Mouse (Mus musculus) ovary, postnatal 14 days (tissue): ENCODE results near the gene Akap7.

Source experiments
- DNase-seq: peaks from one replicate; pipeline ENCODE4 v3.0.0; 2022; ENCODE audit warnings: low spot score

The Akap7 gene

DNA sequence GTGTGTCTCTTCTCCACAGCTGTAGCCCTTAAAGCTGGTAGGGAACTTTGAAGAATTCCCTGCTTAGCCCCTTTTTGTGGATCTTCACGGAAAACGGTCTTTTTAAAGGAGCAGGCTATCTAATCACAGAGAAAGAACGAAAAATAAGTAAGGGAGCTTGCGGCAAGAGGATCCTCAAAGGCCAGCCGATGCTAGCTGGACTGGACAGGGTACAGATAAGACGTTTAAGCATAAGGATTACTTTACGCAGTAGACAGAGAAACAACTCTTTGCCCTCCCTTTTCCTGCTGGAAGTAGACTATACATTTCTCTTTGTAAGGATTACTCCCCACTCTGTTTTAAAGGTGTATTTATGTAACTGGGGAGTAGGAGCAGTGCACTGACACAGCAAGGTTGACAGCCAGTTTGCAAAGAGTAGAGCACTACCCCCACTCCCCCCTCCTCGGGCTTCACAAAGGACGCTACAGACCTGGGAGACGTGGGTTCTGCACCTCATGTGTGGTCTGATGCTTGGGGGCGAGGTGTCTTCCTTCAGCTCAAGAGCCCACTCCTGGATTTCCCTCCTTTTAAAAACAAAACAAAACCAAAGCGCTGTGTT, 9.9 kb downstream of the Akap7 start:
- no peak for DNase-seq

DNA sequence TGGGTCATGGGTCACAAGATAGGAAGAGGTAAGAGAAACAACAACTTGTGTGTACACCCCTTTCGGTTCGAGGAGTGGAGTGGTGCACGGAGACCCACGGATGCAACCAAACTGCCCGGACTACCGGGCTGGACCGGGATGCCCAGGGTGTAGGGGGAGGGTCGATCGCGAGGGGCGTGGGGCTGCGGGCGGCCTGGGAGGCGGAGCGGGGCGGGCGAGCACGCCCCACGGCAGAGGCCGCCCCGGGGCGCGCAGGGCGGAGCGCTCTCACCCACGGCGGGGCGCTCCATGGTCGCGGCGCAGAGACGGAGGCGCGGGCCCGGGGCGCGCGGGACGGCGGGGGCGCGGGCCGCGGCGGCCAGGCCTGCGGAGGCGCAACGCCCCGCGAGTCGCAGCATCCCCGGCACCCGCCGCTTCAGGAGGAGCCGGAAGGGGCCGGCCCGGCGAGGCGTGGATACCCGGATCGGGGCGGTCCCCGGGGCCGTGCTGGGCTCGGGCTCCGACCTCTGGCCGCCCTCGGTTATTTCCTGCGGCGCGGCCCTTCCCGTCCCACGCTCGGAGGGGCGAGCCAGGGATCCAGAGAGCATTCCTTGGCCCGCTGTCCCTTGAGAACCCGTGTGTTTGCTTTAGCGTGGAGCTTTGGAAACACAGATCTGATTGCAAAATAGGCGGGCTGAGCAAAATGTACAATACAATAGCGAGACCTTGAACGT, 10.9 kb downstream of the Akap7 start:
- peak; percentile 86 for DNase-seq

DNA sequence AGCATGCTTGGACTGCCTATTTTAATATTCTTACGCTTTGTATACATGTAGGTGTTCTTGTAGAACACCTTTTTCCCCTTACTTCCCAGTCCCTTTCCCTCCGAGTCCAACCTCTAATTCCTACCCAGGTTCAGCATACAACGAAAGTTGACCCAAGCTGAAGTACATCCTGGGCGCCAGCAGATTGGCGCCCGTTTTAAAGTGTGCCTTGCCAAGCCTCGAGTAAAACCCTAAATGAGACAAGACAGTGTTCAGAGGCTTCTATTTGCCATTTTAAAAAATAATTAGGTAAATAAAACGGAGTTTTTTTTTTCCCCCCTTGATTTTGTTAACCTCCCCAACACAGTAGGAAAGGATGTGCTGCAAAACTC, 11.4 kb downstream of the Akap7 start:
- no peak for DNase-seq

DNA sequence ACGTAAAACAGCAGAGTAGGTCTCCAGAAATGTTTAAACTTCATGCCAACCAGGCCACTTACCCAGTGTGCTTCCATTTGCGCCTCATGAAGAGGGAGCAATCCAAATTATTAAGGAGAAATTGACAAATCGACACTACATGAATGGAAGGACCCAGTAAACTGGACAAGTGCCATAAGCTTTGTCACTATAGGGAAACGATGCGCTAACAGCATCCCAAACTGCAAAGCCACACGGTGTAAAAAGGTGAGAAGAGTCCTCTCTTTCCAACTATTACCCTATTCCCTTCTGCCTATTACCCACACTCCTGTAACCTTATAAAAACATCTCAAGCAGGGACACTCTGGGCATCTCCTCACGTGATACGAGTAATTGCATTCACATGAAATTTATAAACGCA, 11.8 kb downstream of the Akap7 start:
- no peak for DNase-seq

DNA sequence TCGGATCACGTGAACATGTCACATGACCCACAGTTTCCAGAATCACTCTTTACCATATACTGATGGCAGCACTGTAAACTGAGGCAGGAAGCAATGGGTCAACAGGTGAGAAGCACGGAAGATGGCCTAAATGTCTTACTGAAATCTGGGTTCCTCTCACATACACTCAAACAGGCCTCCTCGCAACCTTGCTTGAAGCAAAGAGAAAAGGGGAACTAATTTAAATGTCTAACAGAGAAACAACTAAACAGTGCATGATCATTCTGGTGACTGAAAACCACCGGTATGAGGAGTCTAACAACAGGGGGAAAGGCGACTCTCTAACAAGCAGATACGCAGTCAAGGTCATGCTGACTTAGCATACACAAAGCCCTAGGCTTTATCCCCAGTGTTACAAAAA, 12.7 kb downstream of the Akap7 start:
- no peak for DNase-seq

DNA sequence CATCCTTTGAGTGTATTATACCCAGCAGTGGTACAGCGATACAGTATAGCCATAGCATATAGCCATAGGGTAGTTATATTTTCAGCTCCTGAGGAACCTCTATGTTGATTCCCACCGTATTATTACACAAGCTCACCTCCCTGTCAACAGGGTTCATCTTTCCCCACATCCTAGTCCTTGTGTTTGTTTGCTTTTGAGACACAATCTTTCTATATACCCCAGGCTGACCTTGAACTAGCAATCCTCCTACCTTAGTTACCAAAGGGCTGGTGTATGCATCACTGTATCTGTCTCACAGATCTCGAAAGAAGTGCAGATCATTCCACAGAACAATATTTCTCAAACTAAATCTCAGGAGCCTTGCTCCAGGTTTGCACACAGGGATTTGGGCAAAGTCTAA, 13.9 kb downstream of the Akap7 start:
- DNase-seq, result no peak

DNA sequence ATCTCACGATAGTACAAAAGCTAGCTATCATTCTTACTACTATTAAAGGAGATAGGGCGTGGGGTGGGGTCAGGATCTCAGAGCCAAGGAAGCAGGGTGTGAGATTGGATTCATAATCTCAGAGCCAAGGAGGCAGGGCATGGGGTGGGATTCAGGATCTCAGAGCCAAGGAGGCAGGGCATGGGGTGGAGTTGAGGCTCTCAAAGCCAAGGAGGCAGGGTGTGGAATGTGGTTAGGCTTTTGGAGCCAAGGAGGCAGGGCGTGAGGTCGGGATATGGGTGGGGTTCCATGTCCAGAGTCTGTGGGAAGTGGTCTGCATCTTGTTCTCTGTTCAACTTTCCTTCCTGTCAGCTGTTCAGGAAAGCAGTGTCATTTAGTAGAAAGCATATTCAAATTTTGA, 16.6 kb downstream of the Akap7 start:
- DNase-seq, result no peak

DNA sequence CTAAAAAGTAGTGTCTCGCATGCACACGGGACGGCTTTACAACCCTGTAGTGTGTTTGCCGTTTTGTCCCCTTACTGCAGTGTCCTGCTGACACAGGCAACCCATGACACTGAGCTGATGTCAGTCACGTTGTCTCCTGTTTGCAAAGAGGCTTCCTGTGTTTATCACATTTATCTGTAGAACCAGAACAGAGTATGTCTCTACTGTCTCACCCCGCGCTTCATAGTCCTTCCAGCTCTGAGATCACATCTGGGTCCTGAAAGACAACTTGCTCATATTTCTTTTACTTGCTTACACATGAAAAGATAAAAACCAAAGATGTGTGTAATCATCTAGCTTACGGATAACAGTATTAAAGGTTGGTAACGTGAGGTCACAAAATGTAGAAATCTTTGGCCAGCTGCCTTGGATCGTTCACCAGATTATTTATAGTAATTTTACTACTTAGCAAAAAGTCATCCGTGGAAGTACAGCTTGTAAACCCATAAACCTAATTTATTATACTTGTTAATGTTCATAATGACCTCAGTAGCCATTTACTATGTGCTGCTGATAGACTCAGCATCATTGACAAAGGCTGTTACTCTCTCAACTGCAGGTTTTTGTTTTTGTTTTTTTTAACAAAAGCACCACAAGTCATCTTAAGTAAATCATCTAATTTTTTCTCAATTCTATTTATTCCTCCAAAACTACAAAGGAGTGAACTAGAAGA, 22.4 kb downstream of the Akap7 start:
- no peak for DNase-seq

DNA sequence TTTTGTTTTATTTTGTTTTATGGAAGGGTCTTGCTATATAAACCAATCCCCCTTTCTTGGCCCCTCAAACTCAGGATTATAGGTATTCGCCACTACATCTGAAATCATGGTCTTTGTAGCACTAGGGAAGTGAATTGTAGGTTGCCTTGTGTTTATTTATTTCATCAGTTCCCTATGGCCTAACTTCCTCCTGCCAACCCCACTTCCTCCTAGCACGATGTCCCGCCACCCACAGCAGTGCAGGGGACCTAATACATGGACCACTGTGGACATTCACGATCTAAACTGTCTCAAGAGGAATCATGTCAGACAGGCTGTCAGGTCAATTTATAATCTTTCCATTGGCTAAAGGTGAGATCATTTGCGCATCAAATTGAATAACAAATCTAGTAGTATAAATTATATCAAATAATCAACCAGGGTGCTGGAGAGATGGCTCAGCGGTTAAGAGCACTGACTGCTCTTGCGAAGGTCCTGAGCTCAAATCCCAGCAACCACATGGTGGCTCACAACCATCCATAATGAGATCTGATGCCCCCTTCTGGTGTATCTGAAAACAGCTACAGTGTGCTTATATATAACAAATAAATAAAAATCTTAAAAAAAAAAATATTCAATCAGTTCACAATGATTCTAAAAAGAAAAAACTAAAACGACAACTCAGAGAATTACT, 23.1 kb downstream of the Akap7 start:
- DNase-seq, result no peak

DNA sequence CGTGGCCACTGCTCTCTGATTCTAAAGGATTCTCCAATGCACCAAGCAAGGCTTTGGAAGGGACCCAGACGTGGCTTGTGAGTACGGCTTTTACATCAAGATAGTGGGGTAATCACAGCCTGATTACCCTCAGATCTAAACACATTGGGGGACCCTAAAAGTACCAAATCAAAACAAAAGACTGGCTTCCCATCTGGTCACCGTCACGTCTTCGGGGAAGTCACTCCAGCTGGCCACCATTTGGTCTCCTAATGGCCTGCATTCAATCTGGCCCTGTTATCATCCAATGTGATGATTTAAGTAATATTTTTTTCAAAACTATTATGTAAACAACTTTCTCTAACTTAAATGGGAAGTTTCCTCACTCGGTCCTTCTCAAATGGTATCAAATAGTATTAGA, 24.3 kb downstream of the Akap7 start:
- no peak for DNase-seq

DNA sequence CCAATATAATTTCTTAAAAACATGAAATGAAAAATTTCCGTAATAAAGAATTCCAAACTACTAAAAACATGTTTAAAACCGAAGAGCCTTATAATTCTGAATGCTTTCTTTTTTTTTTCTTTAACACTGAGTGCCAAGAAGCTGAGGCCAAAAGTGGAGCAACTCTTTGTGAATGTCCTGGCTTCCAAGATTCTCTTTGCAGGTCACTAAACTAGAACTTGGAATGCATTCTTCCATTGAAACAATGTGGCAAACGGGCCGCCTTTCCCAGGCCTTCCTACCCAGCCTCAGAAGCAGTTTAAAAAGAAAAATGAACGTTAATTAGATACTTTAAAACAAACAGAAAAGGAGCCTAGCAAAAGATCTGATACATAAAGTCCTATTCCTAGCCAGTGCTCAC, 27.5 kb downstream of the Akap7 start:
- no peak for DNase-seq

DNA sequence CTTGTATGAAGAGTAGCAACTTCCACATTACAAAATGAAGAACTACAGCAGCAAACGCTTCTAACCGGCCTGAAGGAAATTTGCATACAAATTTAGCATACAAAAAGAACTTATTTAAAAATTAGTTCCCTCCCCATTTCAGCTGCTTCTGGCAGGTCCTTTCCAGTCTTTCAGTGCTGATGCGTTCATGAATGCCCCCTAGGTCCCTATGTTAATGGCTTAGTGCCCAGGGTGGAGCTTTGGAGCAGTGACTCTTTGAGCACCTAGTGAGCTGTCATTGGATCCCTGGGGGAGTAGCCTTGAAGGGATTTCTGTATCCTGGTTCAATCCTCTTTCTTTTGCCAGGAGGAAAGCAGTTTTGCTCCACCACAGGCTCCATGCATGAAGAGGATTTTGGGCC, 28.3 kb downstream of the Akap7 start:
- no peak for DNase-seq

DNA sequence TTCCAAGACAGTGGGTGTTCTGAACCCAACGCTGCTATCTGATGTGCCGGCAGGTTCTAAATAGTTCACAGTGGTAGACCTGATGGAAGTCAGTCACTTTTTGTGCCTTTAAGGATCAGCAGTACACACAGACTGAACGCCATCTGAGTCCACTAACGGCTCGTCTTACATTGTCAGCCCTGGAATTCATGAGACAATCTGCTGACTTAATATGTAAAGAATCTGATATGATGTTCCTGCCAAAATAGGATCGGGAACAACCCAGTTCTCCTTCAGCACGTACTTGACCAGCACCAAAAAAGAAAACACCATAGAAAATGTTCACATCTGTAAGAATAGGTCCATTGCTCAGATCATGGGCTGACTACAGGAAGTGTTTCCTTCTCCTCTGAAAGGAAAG, 32.2 kb downstream of the Akap7 start:
- no peak for DNase-seq

DNA sequence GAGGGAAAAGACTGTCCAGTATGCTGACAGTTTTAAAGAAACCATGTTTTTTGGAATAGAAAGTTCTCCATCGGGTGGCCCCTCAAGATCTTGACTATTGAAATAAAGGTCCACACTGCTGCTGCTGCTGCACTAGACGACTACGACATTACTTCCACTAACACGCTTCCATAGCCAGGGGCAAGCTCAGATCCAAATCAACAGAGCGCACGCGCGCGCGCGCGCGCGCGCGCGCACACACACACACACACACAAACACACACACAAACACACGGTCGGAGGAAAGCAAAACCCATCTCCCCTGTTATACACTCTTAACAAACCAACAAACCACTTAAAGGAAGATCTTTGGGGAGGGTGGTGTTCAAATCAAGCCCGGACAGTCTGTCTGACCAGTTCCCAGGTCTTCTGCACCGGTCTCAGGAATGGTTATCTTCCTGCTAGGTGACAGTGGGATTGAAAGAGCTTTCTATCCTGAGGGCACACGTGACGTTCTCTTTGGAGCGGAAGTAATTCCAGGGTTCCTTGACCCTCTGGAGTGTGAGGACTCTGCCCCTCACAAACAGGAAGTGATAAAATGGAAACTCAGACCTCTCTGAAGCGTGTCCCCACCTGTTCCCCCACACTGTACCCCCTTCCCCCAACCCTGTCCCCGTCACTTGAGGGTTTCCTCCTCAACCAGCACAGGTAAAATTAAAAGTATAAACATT, 32.9 kb downstream of the Akap7 start:
- DNase-seq, result no peak

DNA sequence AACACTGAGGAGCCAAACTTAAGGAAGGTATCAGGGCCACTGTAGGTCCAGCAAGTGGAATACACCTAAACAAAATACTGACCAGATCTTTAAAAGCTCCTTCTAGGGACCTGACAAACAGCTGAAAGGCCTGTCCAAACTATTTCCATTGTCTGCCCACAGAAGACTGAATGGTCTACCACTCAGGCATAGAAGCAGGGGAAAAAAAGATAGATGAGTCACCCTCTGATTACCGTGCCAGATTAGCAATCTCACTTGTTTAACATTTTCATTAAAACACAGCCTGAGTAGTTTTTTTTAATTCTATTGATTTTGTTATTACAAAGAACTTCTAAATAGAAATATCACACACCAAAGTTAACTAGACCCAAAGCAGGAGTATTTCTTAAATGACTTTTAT, 33.9 kb downstream of the Akap7 start:
- no peak for DNase-seq

DNA sequence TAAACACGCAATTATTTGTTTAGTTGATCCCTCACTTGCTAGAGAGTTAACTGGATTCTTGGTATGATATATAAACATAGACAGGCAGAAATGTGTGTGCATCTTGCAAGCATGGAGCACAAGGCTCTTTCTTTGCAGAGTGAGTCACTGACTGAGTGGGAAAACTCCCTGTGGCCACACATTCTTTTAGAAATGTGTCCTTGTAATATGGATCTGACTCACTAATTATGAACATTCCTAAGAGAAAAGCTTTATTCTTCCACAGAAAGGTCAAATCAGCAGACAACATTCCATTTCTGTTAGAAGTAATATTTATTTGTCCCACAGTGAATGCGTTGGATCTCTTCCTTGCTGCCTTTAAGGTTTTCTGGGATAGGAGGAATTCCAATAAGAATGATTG, 35.9 kb downstream of the Akap7 start:
- no peak for DNase-seq

DNA sequence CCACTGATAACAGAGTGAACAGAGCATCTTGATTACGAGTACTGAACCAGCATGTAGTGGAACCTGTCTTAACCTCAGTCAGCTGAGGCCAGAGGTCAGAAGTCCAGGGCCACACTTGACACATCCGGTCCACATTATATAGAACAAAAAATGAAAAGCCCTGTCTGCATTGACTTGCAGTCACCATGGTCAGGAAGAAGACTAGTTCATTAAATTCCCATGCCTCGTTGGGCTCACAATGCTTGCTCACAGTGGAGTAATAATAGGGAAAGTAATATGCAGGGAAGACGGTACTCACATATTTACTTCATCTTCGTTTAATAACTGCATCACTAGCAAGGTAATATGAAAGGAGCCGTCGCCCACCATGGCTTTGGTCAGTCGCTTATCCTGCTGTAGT, 36.5 kb downstream of the Akap7 start:
- DNase-seq, result no peak

DNA sequence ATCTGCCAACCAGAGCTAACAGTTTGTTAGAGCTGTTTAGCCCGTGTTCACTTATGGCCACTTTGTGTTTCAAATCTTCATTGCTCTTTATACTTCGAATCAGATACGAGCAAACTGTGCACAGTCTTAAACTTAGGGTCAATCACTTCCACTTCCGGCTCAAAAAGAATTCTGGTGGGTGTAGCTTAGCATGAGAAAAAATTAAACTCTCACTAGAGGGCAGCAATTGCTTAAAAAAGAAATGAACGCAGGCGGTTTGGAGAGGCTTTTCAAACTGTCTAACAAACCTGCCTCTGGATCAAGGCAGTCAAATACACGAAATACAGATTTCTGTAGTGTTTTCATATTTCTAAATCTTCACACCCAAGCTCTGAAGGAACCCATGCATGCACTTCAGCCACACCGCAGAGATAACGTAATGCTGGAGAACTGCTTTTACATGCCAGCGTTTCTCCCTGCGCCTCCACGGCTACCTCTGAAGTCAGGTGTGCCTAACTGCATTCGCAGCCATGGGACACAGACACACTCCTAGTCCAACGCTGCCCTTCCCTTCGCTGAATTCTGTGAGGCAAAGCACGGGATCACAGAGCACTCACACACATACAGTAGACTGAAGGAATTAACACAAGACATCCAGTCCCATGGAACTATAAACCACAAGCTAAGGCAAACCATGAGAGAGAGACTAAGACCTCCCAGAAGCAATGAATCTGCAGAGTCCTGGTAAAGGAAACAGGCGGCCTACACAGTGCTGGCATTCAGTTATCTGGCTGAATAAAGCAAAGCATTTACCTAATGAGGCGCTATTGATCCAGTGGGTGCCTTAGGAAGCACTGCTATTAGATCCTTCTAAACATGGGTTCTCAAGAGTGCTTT, 39.0 kb downstream of the Akap7 start:
- DNase-seq, result peak; percentile 27

DNA sequence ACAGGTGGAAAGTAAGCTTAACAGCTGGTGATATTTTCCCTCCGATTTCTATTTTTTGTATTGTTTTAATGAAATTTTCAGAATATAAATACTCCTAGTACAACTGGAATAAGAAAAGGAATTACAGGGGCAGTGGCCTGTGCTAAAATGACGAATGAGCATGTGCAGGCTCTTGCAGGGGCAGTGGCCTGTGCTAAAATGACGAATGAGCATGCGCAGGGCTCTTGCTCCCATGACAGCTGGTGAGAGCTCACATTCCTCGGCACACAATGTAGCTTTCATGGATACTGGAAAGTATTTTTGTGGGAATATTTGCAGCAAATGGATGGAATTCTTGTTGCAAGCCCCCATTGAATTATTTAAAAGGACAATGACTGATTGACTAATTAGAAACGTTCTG, 46.5 kb downstream of the Akap7 start:
- DNase-seq, result no peak

DNA sequence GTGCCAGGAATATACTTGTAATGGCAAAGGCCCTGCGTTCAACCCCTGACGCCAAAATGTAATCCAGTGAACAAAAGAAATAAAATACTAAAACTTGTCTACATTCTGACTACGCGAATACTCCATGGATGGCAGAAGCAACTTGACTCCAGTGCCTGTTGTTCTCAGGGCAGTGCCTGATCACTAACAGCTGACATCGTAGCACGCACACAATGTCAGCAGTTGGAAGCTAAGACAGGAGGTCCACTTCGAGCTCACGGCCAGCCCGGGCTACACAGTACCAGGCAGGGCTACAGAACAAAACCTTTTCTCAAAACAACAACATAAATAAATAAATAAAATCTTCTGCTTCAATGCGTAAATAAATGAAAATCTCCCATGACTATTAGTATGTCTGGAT, 46.9 kb downstream of the Akap7 start:
- no peak for DNase-seq

DNA sequence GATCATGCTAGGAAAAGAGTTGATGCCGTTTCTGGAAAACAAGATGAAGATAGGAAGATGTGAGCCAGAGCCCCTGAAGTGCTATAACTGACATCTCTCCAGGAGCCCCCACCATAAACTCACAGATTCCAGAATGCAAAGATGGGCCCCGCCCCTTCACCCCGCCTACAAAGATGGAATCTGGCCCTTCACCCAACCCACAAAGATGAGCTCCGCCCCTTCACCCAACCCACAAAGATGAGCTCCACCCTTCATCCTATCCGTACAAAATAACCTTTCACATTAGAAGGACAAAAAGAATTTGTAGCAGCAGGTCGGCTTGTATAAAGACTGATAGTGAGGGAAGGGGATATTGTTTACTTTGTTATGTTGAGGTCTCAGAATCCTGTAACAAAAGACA, 49.5 kb downstream of the Akap7 start:
- no peak for DNase-seq

DNA sequence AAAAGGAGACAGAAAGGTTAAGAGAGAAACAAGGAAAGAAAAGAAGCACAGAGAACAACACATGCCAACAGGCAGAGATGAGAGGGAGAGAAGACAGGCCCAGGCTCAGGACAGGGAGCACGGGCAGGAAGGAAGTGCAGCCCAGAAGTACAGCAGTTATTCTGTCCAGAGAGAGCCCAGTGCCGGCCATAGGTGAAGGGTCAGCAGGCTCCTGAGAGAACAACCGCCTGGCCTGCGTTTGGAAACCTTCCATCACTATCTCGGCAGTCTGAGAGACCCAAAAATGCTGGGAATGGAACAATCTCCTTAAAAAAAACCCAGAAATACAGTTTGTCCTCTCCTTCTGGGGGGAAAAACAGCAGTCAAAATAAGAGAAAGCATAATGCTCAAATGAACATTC, 50.2 kb downstream of the Akap7 start:
- no peak for DNase-seq
